Mouse (Mus musculus): ENCODE measurements around the gene Zfp385b. TPM values are rescaled to one million over a fixed set of nuclear protein-coding genes. Genes with fewer than 3 reads are reported as not detected.
A peak's percentile ranks its signal among the peaks of the same experiment; 100 is the strongest.

Zfp385b gene
- polyA plus RNA-seq, 1 experiment from 2014 or later = 3.3 TPM

GRCm38 (mm10) chr2:77536556-77536955, 282.9 kb downstream of the Zfp385b start:
- H3K9me3 ChIP-seq = no peaks in the 10 kb centered on the region
- peaks cover 11% of the 10 kb centered on the region; the same call in 1 of the 2 replicates for H3K4me1 ChIP-seq
- H3K27me3 ChIP-seq (replicated peaks) = no peaks in the 10 kb centered on the region
- no peak overlapping the region for H3K4me3 ChIP-seq
- 80% methylated on average over 3 of the region's 3 CpGs for WGBS
- ATAC-seq (ENCODE audit: extremely low read depth, insufficient number of reproducible peaks, low FRiP score, low TSS enrichment) = no peak
- H3K9ac ChIP-seq = no peak overlapping the region
- no peak overlapping the region for H3K4me2 ChIP-seq
- no peak overlapping the region for H3K27ac ChIP-seq (replicated peaks)
- H3K36me3 ChIP-seq = no peaks in the 10 kb centered on the region

DNA sequence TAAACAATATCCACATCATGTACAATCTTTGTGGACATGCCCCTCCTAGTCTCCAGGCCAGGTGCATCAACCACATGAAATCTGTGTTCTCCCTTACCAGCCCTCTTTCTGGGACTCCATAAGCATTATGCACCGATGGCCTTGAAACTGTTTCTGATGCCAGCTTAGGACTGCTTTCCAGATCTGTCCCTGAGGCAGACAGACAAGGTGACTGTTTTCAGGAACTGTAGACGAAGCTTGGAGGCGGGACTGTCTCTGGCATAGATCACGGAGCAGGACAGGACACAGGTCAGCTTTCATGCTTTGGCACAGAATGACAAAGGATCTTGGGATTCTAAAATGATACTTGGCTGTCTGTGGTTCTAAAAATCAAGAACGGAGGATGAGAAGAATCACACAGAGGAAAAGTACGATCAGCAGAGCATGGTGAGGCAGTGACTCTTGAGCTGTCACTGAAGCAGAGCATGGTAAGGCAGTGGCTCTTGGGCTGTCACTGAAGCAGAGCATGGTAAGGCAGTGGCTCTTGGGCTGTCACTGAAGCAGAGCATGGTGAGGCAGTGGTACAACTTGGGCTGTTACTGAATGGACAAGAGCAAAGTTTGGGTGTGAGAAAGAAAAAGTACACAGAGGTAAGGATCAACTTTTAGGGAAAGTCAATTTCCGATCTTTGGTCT, 291.2 kb downstream of the Zfp385b start:
- Histone ChIP-seq H3K36me3 (no peaks in the 10 kb centered on the region), H3K9me3 (no peaks in the 10 kb centered on the region), H3K27me3 (replicated peaks) (no peaks in the 10 kb centered on the region), H3K9ac (no peak overlapping the region), H3K4me2 (0 out of 2 replicates have a peak overlapping the region, but pooled peaks have one; percentile 4), H3K4me3 (no peak overlapping the region), H3K4me1 (peaks cover 27% of the 10 kb centered on the region), H3K27ac (replicated peaks) (peak overlapping the region; percentile 41)
- no peak for ATAC-seq (ENCODE audit: extremely low read depth, insufficient number of reproducible peaks, low FRiP score, low TSS enrichment)
- WGBS = 51% methylated on average over 7 of the region's 7 CpGs

DNA sequence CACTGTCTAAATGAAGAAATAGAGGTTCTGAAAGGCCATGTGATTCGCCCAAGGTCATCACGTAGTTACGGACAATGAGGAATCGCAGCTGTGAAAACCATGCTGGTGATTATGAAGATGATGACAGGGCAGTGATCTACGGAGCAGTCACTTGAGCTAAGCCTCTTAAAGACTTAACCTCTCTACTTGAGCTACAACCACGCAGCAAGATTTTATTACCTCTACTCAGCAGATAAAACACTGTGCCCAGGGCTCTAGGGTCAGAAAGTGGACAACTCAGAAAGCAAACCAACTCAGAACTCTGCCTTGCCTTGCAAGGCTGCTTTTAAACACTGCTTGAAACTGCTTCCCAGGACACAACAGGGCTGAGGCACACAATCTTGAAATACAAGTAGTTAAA, 291.8 kb downstream of the Zfp385b start:
- Histone ChIP-seq H3K4me1 (peaks cover 25% of the 10 kb centered on the region), H3K9ac (no peak overlapping the region), H3K4me2 (no peak overlapping the region; the same call in 1 of the 2 replicates), H3K27ac (replicated peaks) (peak overlapping the region; percentile 41; the same call in 1 of the 2 replicates), H3K27me3 (replicated peaks) (no peaks in the 10 kb centered on the region), H3K9me3 (no peaks in the 10 kb centered on the region), H3K4me3 (no peak overlapping the region), H3K36me3 (no peaks in the 10 kb centered on the region)
- ATAC-seq (ENCODE audit: extremely low read depth, insufficient number of reproducible peaks, low FRiP score, low TSS enrichment) = no peak
- WGBS = 35% methylated on average over 6 of the region's 6 CpGs

GRCm38 (mm10) chr2:77526803-77527202, 292.6 kb downstream of the Zfp385b start:
- Histone ChIP-seq H3K27me3 (replicated peaks) (no peaks in the 10 kb centered on the region), H3K27ac (replicated peaks) (peak overlapping the region; percentile 54), H3K4me1 (peaks cover 25% of the 10 kb centered on the region), H3K4me2 (peak overlapping the region; percentile 7; the same call in 1 of the 2 replicates), H3K36me3 (no peaks in the 10 kb centered on the region), H3K4me3 (no peak overlapping the region), H3K9ac (no peak overlapping the region), H3K9me3 (no peaks in the 10 kb centered on the region)
- WGBS = 27% methylated on average over 4 of the region's 4 CpGs
- ATAC-seq (ENCODE audit: extremely low read depth, insufficient number of reproducible peaks, low FRiP score, low TSS enrichment) = no peak

DNA sequence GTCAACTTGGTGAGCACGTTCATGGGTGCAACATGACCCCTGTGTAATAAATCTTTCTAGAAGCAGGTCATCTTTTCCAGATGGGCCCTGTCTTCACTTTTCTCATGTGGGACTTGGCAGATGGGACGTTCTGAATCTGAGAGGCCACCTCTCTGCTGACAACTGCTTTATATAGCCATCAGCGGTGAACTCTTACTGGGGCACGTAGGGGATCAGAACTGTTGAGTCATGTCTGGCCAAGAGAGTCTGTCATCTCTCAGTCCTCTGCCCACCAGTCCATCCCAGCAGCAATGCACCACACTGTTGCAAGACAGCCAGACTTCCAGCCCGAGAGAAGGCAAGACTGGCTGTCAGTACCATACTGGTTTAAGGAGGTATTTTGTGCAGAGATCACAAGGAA, 293.1 kb downstream of the Zfp385b start:
- peaks cover 25% of the 10 kb centered on the region for H3K4me1 ChIP-seq
- no peaks in the 10 kb centered on the region for H3K9me3 ChIP-seq
- no peaks in the 10 kb centered on the region for H3K36me3 ChIP-seq
- H3K27me3 ChIP-seq (replicated peaks) = no peaks in the 10 kb centered on the region
- 29% methylated on average over 5 of the region's 5 CpGs for WGBS
- H3K9ac ChIP-seq = no peak overlapping the region
- ATAC-seq (ENCODE audit: extremely low read depth, insufficient number of reproducible peaks, low FRiP score, low TSS enrichment) = no peak
- peak overlapping the region; percentile 54 for H3K27ac ChIP-seq (replicated peaks)
- H3K4me2 ChIP-seq = peak overlapping the region; percentile 7; the same call in 1 of the 2 replicates
- no peak overlapping the region for H3K4me3 ChIP-seq

GRCm38 (mm10) chr2:77522223-77522622, 297.2 kb downstream of the Zfp385b start:
- no peak overlapping the region for H3K4me2 ChIP-seq
- no peak overlapping the region for H3K4me3 ChIP-seq
- H3K36me3 ChIP-seq = no peaks in the 10 kb centered on the region
- H3K9ac ChIP-seq = no peak overlapping the region
- no peaks in the 10 kb centered on the region for H3K27me3 ChIP-seq (replicated peaks)
- no peak for ATAC-seq (ENCODE audit: extremely low read depth, insufficient number of reproducible peaks, low FRiP score, low TSS enrichment)
- H3K4me1 ChIP-seq = peaks cover 25% of the 10 kb centered on the region
- no peak overlapping the region for H3K27ac ChIP-seq (replicated peaks)
- 40% methylated on average over 4 of the region's 4 CpGs for WGBS
- H3K9me3 ChIP-seq = no peaks in the 10 kb centered on the region

- ATAC-seq (ENCODE audit: extremely low read depth, insufficient number of reproducible peaks, low FRiP score, low TSS enrichment) = no peak
- Histone ChIP-seq H3K9ac (peak overlapping the region; percentile 78), H3K4me3 (peak overlapping the region; percentile 58), H3K4me2 (peak overlapping the region; percentile 84), H3K9me3 (no peaks in the 10 kb centered on the region), H3K36me3 (no peaks in the 10 kb centered on the region), H3K4me1 (peaks cover 23% of the 10 kb centered on the region), H3K27me3 (replicated peaks) (no peaks in the 10 kb centered on the region), H3K27ac (replicated peaks) (peak overlapping the region; percentile 32; the same call in 1 of the 2 replicates)
- WGBS = 0% methylated on average over 14 of the region's 14 CpGs
These were observed 300.1 kb downstream of the Zfp385b start for GRCm38 (mm10) chr2:77519341-77519740.

DNA sequence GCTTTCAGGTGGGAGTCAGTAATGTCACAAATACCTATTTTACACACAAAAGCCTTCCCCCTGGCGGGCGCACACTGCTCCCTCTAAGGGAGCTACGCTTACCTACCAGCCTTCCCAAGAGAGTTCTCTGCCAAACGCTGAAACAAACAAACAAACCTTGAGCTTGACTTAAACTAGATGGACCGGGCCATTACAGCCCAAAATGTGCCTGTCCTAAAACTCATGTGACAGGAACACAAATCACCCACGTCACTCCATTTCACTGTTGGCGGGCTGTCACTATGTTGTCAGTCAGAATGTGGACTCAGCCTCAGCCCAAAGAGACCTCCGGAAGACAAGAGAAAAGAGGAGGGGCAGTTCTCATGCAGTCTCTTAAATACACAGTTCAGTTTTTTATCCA, 300.7 kb downstream of the Zfp385b start:
- Histone ChIP-seq H3K27ac (replicated peaks) (0 out of 2 replicates have a peak overlapping the region, but pooled peaks have one; percentile 32), H3K4me3 (peak overlapping the region; percentile 58), H3K9ac (peak overlapping the region; percentile 78), H3K9me3 (no peaks in the 10 kb centered on the region), H3K36me3 (no peaks in the 10 kb centered on the region), H3K4me2 (peak overlapping the region; percentile 84), H3K4me1 (peaks cover 23% of the 10 kb centered on the region), H3K27me3 (replicated peaks) (no peaks in the 10 kb centered on the region)
- WGBS = 9% methylated on average over 8 of the region's 8 CpGs
- ATAC-seq (ENCODE audit: extremely low read depth, insufficient number of reproducible peaks, low FRiP score, low TSS enrichment) = no peak

GRCm38 (mm10) chr2:77516606-77517005, 302.8 kb downstream of the Zfp385b start:
- Histone ChIP-seq H3K9me3 (no peaks in the 10 kb centered on the region), H3K27me3 (replicated peaks) (no peaks in the 10 kb centered on the region), H3K36me3 (no peaks in the 10 kb centered on the region), H3K4me2 (no peak overlapping the region), H3K9ac (no peak overlapping the region), H3K27ac (replicated peaks) (no peak overlapping the region), H3K4me1 (peaks cover 23% of the 10 kb centered on the region), H3K4me3 (no peak overlapping the region)
- no peak for ATAC-seq (ENCODE audit: extremely low read depth, insufficient number of reproducible peaks, low FRiP score, low TSS enrichment)
- WGBS = 65% methylated on average over 5 of the region's 5 CpGs

DNA sequence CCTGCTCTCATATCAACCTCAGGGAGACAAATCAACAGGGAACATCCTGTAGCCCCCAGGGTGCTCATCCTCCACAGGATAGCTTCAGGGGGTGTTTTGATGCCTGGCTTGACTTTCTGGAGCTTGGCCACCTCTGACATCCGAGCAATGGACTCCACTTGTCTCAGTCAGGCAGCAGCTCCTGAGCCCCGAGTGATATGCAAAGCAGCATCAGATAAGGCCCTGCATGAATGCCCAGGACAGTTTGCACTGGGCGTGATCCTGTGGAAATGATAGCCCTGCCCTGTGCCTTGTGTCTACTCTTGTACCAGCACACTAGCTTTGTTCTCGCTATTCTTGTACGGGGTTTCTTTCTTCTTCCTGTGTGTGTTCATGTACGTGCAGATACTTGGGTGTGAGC, 303.8 kb downstream of the Zfp385b start:
- no peak overlapping the region for H3K27ac ChIP-seq (replicated peaks)
- no peaks in the 10 kb centered on the region for H3K36me3 ChIP-seq
- no peaks in the 10 kb centered on the region for H3K27me3 ChIP-seq (replicated peaks)
- peaks cover 23% of the 10 kb centered on the region for H3K4me1 ChIP-seq
- ATAC-seq (ENCODE audit: extremely low read depth, insufficient number of reproducible peaks, low FRiP score, low TSS enrichment) = no peak
- no peak overlapping the region for H3K9ac ChIP-seq
- 38% methylated on average over 6 of the region's 6 CpGs for WGBS
- H3K4me2 ChIP-seq = no peak overlapping the region
- no peak overlapping the region for H3K4me3 ChIP-seq
- H3K9me3 ChIP-seq = no peaks in the 10 kb centered on the region

GRCm38 (mm10) chr2:77515011-77515410, 304.4 kb downstream of the Zfp385b start:
- WGBS = 67% methylated on average over 7 of the region's 7 CpGs
- H3K9me3 ChIP-seq = no peaks in the 10 kb centered on the region
- H3K27ac ChIP-seq (replicated peaks) = no peak overlapping the region
- no peaks in the 10 kb centered on the region for H3K27me3 ChIP-seq (replicated peaks)
- no peak overlapping the region for H3K4me2 ChIP-seq
- no peaks in the 10 kb centered on the region for H3K36me3 ChIP-seq
- no peak for ATAC-seq (ENCODE audit: extremely low read depth, insufficient number of reproducible peaks, low FRiP score, low TSS enrichment)
- H3K4me3 ChIP-seq = no peak overlapping the region
- no peak overlapping the region for H3K9ac ChIP-seq
- peaks cover 23% of the 10 kb centered on the region for H3K4me1 ChIP-seq

GRCm38 (mm10) chr2:77514476-77514875, 305.0 kb downstream of the Zfp385b start:
- H3K27ac ChIP-seq (replicated peaks) = no peak overlapping the region
- H3K4me1 ChIP-seq = peaks cover 19% of the 10 kb centered on the region
- no peak for ATAC-seq (ENCODE audit: extremely low read depth, insufficient number of reproducible peaks, low FRiP score, low TSS enrichment)
- H3K9ac ChIP-seq = no peak overlapping the region
- 79% methylated on average over 4 of the region's 4 CpGs for WGBS
- no peak overlapping the region for H3K4me3 ChIP-seq
- no peaks in the 10 kb centered on the region for H3K27me3 ChIP-seq (replicated peaks)
- no peaks in the 10 kb centered on the region for H3K9me3 ChIP-seq
- no peaks in the 10 kb centered on the region for H3K36me3 ChIP-seq
- no peak overlapping the region for H3K4me2 ChIP-seq

Measured in heart, embryonic 13.5 days (tissue).